Mouse (Mus musculus) limb, embryonic 14.5 days (tissue): ENCODE results near the gene Phyhd1. TPM values are rescaled to one million over a fixed set of nuclear protein-coding genes. Genes with fewer than 3 reads are reported as not detected.

Experiments used
- ATAC-seq: fragments of 200-750 bp; cut with Nextera tagmentation; 2 replicates; pipeline ENCODE4 v1.8.0; 2017; ENCODE audit warnings: low read depth, moderate number of reproducible peaks, moderate TSS enrichment; ENCODE audit not compliant: low FRiP score
- DNase-seq: peaks from one replicate; pipeline ENCODE4 v3.0.0-alpha.2; 2015; ENCODE audit warnings: low spot score
- H3K27ac ChIP-seq: fragments of 300-500 bp; sonication (generic); replicated peaks from 2 replicates; pipeline ENCODE4 v1.5.1; 2014; ENCODE audit warnings: low read depth, mild to moderate bottlenecking, low read length, moderate library complexity, mixed read lengths
- H3K27me3 ChIP-seq: fragments of 300-500 bp; sonication (generic); 2 replicates; pipeline ENCODE4 v1.6.1; 2014; ENCODE audit warnings: low read length, mixed read lengths; ENCODE audit not compliant: control insufficient read depth, insufficient read depth
- H3K36me3 ChIP-seq: fragments of 300-500 bp; sonication (generic); 2 replicates; pipeline ENCODE4 v1.6.1; 2014; ENCODE audit warnings: mild to moderate bottlenecking, low read length, moderate library complexity, mixed read lengths; ENCODE audit not compliant: control insufficient read depth, insufficient read depth
- H3K4me1 ChIP-seq: fragments of 300-500 bp; sonication (generic); 2 replicates; pipeline ENCODE4 v1.6.1; 2014; ENCODE audit warnings: antibody characterized with exemption, low read length, mixed read lengths; ENCODE audit not compliant: control insufficient read depth, insufficient read depth
- H3K4me2 ChIP-seq: fragments of 300-500 bp; sonication (generic); replicated peaks from 2 replicates; pipeline ENCODE4 v1.6.1; 2014; ENCODE audit warnings: low read depth, mild to moderate bottlenecking, low read length, moderate library complexity; ENCODE audit not compliant: severe bottlenecking
- H3K4me3 ChIP-seq: fragments of 300-500 bp; sonication (generic); replicated peaks from 2 replicates; pipeline ENCODE4 v1.5.1; 2014; ENCODE audit warnings: low read length
- H3K9ac ChIP-seq: fragments of 300-500 bp; sonication (generic); 2 replicates; pipeline ENCODE4 v1.6.1; 2014; ENCODE audit warnings: mild to moderate bottlenecking, low read depth, low read length, moderate library complexity; ENCODE audit not compliant: severe bottlenecking
- H3K9me3 ChIP-seq: fragments of 300-500 bp; sonication (generic); 2 replicates; pipeline ENCODE4 v1.6.1; 2016; ENCODE audit warnings: low read length; ENCODE audit not compliant: control insufficient read depth
- POLR2A ChIP-seq: fragments of 200-500 bp; IDR thresholded peaks from 2 replicates; pipeline ENCODE4 v1.8.0; 2012; ENCODE audit warnings: inconsistent platforms, mild to moderate bottlenecking, moderate library complexity, borderline replicate concordance; ENCODE audit not compliant: insufficient read depth, insufficient read length; ENCODE audit errors: extremely low read depth
- WGBS: fragments of 180-500 bp; shearing (Covaris S2); extraction: QIAGEN DNeasy Blood & Tissue Kit; methylation state at CpG from one replicate; pipeline ENCODE4 v1.1.7; 2014; 5-methylcytosine and 5-hydroxymethylcytosine counted together
- polyA plus RNA-seq, 2 experiments: library from polyadenylated mRNA; depleted of rRNA in 1 of 2; stranded (reverse) in 1 of 2; unstranded in 1 of 2; fragments of >200 nt; fragmentation: Nextera tagmentation in 1 of 2; extraction: Ambion mirVana in 1 of 2; gene quantifications; 2 replicates each; pipeline versions ENCODE4 v1.2.1 to v1.2.3; 2012 to 2014

Phyhd1 gene
- polyA plus RNA-seq, 2 experiments = 5.0 to 11.7 TPM

DNA sequence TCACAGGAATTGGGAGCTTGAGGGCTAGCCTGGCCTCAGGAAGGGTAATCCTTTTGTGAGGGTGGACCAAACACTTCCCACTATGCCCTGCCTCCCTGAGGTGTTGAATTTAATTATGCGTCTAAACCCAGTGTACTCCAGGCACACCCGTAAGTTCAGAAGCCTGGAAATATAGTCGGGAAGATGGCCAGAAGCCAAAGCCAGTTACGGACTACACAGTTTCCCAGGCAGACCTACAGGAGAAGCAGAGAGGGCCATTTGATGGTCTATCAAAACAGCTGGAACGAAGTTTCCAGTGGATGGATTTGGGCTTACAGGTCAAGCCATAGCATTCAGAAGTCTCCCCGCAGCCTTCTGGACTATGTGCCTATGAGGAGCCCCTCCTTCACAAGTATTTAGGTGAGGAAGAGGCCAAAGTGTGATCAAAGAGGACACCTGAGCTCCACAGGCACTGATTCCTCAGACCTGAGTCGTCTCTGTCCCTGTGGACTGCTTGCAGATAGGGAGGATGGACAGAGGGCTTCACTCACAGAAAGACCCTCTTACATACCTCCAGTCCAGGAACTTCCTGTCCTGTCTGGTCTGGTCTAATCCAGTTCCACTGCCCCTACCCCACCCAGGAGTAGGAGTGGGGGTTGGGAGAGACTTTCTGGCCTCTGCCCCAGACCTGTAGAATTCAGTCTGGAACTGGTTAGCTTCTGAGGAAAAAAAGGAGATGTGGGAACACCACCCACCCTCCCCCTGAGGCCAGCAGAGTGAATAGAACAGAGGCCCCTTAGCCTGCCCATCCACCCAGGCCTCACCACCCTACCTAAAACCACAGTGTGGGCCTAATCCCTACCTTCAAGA lies 1.1 kb upstream of the Phyhd1 start:
- ATAC-seq = no peak
- Histone ChIP-seq H3K9ac (peak overlapping the region; percentile 38; the same call in 1 of the 2 replicates), H3K4me3 (no peak overlapping the region), H3K36me3 (peaks cover 49% of the 10 kb centered on the region), H3K27ac (peak overlapping the region; percentile 79), H3K27me3 (no peaks in the 10 kb centered on the region), H3K9me3 (no peaks in the 10 kb centered on the region), H3K4me1 (peaks cover 26% of the 10 kb centered on the region), H3K4me2 (no peak overlapping the region)
- WGBS = 37% methylated on average over 7 of the region's 7 CpGs
- TF ChIP-seq POLR2A = no peak
- peak; percentile 27 for DNase-seq

- Histone ChIP-seq H3K9ac (peak overlapping the region; percentile 38), H3K27me3 (no peaks in the 10 kb centered on the region), H3K4me1 (peaks cover 26% of the 10 kb centered on the region), H3K4me3 (no peak overlapping the region; the same call in 1 of the 2 replicates), H3K9me3 (no peaks in the 10 kb centered on the region), H3K36me3 (peaks cover 33% of the 10 kb centered on the region), H3K27ac (peak overlapping the region; percentile 79), H3K4me2 (peak overlapping the region; percentile 26)
- ATAC-seq (no peak), DNase-seq (peak; percentile 54)
- TF ChIP-seq POLR2A = no peak
- WGBS = 8% methylated on average over 4 of the region's 4 CpGs
Measured at GRCm38 (mm10) chr2:30266392-30266941, 464 bp downstream of the Phyhd1 start.

DNA sequence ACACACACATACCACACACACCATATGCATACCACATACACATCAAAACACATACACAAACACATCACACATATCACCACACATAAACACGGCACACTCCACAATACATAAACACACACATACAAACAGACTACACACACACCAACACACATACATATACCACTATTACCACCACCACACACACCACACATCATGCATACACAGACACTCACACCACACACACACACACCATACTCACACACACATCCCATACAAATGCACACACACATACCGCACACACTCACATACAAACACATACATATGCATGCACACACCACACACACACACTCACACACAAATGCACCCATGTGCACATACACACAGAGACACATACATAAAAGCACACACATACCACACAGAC lies 1.5 kb downstream of the Phyhd1 start:
- no peak overlapping the region for H3K9ac ChIP-seq

DNA sequence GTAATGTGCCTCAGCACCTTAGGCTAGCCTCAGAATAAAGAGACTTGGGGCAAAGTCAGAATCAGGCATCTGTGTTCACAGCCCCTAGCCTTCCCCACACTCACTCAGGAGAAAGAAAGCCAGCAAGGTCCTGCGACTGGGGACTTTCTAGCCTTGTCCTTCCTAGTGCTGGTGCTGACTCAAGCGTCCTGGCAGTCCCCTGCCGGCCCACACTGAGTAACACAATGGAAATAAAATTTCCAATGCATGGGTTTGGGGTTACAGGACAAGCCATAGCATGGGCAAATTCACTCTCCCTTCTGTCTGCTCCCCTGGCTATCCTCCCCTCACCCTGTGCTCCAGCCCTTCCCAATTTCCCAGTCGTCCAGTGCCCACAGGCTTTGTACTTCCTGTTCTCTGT lies 2.4 kb downstream of the Phyhd1 start:
- Histone ChIP-seq H3K27ac (no peak overlapping the region), H3K27me3 (no peaks in the 10 kb centered on the region), H3K9me3 (no peaks in the 10 kb centered on the region), H3K9ac (no peak overlapping the region), H3K36me3 (peaks cover 17% of the 10 kb centered on the region), H3K4me3 (no peak overlapping the region), H3K4me2 (no peak overlapping the region), H3K4me1 (peaks cover 26% of the 10 kb centered on the region)
- DNase-seq = no peak
- 65% methylated on average over 4 of the region's 4 CpGs for WGBS
- ATAC-seq = no peak
- no peak for TF ChIP-seq POLR2A

More for the DNA sequence above, 1.5 kb downstream of the Phyhd1 start:
- H3K27me3 ChIP-seq = no peaks in the 10 kb centered on the region
- peaks cover 26% of the 10 kb centered on the region for H3K4me1 ChIP-seq
- TF ChIP-seq POLR2A = no peak
- peaks cover 23% of the 10 kb centered on the region for H3K36me3 ChIP-seq
- ATAC-seq (no peak), DNase-seq (no peak)
- 90% methylated on average over 2 of the region's 2 CpGs for WGBS
- H3K4me3 ChIP-seq = no peak overlapping the region
- H3K27ac ChIP-seq = no peak overlapping the region
- H3K9me3 ChIP-seq = no peaks in the 10 kb centered on the region
- H3K4me2 ChIP-seq = no peak overlapping the region

GRCm38 (mm10) chr2:30269241-30269990 lies 3.4 kb downstream of the Phyhd1 start:
- ATAC-seq = no peak
- no peak for DNase-seq
- no peak overlapping the region for H3K4me3 ChIP-seq
- no peaks in the 10 kb centered on the region for H3K27me3 ChIP-seq
- no peaks in the 10 kb centered on the region for H3K9me3 ChIP-seq
- H3K4me1 ChIP-seq = peaks cover 26% of the 10 kb centered on the region
- H3K36me3 ChIP-seq = peaks cover 6% of the 10 kb centered on the region; the same call in 1 of the 2 replicates
- TF ChIP-seq POLR2A = no peak
- no peak overlapping the region for H3K4me2 ChIP-seq
- 0 out of 2 replicates have a peak overlapping the region, but pooled peaks have one; percentile 6 for H3K27ac ChIP-seq
- 0 out of 2 replicates have a peak overlapping the region, but pooled peaks have one; percentile 7 for H3K9ac ChIP-seq
- 87% methylated on average over 17 of the region's 17 CpGs for WGBS
